Mouse (Mus musculus): ENCODE measurements around the gene Tada1. TPM values are rescaled to one million over a fixed set of nuclear protein-coding genes. Genes with fewer than 3 reads are reported as not detected.

Tada1 gene
- polyA plus RNA-seq (2012; rRNA removed) = 19.8 and 21.8 TPM in 2 replicates

DNA sequence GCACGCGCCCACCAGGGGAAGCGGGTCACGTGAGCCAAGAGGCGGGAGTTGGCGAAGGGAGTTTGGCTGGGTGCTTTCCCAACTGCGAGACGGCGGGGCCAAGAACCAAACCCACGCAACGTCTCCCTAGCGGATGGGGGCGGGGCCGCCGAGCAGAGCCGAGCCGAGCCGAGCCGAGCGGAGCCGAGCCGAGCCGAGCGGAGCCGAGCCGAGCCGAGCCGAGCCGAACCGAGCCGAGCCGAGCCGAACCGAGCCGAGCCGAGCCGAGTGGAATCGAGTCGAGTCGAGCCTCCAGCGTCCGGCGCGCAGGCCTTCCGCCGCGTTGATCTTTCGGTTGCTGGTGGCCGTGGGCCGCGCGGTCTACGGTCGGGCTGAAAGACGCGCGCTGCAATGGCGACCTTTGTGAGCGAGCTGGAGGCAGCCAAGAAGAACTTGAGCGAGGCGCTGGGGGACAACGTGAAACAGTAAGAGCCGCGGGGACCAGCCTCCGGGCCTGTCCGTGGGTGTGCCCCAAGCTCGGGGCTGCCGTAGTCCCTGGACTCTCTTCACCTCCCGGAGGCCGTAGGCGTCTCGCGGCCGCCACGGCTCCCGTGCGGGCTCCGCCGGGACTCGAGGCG, at the start of gene Tada1:
Gene Tada1, plus strand, starts transcription at position 85 of the 617 bp plus-strand sequence.
- Histone ChIP-seq H3K36me3 (ENCODE audit: control insufficient read depth, insufficient read depth, low read length) (peaks cover 2% of the 10 kb centered on the region; the same call in 1 of the 2 replicates), H3K27ac (ENCODE audit: control insufficient read depth, insufficient read depth, low read depth, low read length) (peak within 1 kb of the TSS; percentile 87), H3K27me3 (ENCODE audit: control insufficient read depth, insufficient read depth, low read length) (no peaks in the 10 kb centered on the region), H3K4me3 (ENCODE audit: control insufficient read depth, low read depth, low read length) (peak within 1 kb of the TSS; percentile 86), H3K4me1 (ENCODE audit: control insufficient read depth, insufficient read depth, low read length) (peaks cover 10% of the 10 kb centered on the region)
- TF ChIP-seq POLR2A (IDR thresholded peaks at IDR 0.05; ENCODE audit: control insufficient read depth, low read depth, low read length) (peak; percentile 76; the same call in 1 of the 2 replicates), CTCF (IDR thresholded peaks at IDR 0.05; ENCODE audit: control insufficient read depth, insufficient read depth, insufficient replicate concordance, low read depth, low read length) (no peak)

DNA sequence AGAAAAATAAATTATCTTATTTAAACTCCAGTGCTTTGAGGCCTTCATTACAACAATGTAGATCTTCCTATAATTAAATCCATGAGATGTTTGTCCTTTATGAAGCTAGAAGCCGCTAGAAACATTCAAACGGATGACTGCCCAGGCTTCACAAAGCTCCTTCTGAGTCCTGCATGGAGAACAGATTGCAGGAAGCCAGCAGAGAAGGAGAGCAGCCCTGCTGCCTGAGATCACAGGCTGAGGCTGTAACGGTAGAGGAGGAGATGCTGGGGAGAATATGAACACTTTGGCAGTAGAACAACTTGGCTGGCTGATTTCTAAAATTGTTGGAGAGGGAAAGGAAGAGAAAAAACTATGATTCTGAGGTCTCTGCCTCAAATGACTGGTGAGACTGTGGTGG, 48.1 kb upstream of the Tada1 start:
- TF ChIP-seq POLR2A (IDR thresholded peaks at IDR 0.05; ENCODE audit: control insufficient read depth, low read depth, low read length) = no peak
- no peak for TF ChIP-seq CTCF (IDR thresholded peaks at IDR 0.05; ENCODE audit: control insufficient read depth, insufficient read depth, insufficient replicate concordance, low read depth, low read length)
- Histone ChIP-seq H3K27me3 (ENCODE audit: control insufficient read depth, insufficient read depth, low read length) (no peaks in the 10 kb centered on the region), H3K4me1 (ENCODE audit: control insufficient read depth, insufficient read depth, low read length) (no peaks in the 10 kb centered on the region), H3K4me3 (ENCODE audit: control insufficient read depth, low read depth, low read length) (no peak overlapping the region), H3K27ac (ENCODE audit: control insufficient read depth, insufficient read depth, low read depth, low read length) (no peak overlapping the region), H3K36me3 (ENCODE audit: control insufficient read depth, insufficient read depth, low read length) (no peaks in the 10 kb centered on the region)

DNA sequence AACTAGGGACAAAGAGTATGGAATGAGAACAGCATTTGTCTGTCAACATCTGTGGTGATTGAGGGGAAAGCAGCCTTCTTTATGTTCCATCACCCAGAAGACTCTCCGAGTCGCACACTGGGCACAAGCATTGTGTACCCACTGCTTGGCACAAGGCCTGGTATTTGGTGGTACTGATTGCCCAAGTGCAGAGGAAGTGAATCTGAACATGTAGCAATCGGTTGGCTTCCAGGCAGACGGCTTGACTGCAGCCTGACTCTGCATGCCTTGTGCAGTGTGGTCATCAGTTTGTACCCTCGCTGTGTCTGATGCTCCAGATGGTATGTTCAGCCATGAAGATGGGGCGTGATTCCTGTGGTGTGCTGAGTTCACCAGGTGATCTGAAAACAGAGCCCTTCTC, 39.8 kb upstream of the Tada1 start:
- H3K4me3 ChIP-seq (ENCODE audit: control insufficient read depth, low read depth, low read length) = no peak overlapping the region
- H3K27ac ChIP-seq (ENCODE audit: control insufficient read depth, insufficient read depth, low read depth, low read length) = no peak overlapping the region
- H3K4me1 ChIP-seq (ENCODE audit: control insufficient read depth, insufficient read depth, low read length) = peaks cover 11% of the 10 kb centered on the region
- H3K36me3 ChIP-seq (ENCODE audit: control insufficient read depth, insufficient read depth, low read length) = no peaks in the 10 kb centered on the region
- TF ChIP-seq POLR2A (IDR thresholded peaks at IDR 0.05; ENCODE audit: control insufficient read depth, low read depth, low read length) (no peak), CTCF (IDR thresholded peaks at IDR 0.05; ENCODE audit: control insufficient read depth, insufficient read depth, insufficient replicate concordance, low read depth, low read length) (no peak)
- H3K27me3 ChIP-seq (ENCODE audit: control insufficient read depth, insufficient read depth, low read length) = no peaks in the 10 kb centered on the region

GRCm38 (mm10) chr1:166342060-166342459, 36.8 kb upstream of the Tada1 start:
- no peaks in the 10 kb centered on the region for H3K27me3 ChIP-seq (ENCODE audit: control insufficient read depth, insufficient read depth, low read length)
- no peak overlapping the region for H3K4me3 ChIP-seq (ENCODE audit: control insufficient read depth, low read depth, low read length)
- H3K27ac ChIP-seq (ENCODE audit: control insufficient read depth, insufficient read depth, low read depth, low read length) = no peak overlapping the region
- TF ChIP-seq CTCF (IDR thresholded peaks at IDR 0.05; ENCODE audit: control insufficient read depth, insufficient read depth, insufficient replicate concordance, low read depth, low read length) (no peak), POLR2A (IDR thresholded peaks at IDR 0.05; ENCODE audit: control insufficient read depth, low read depth, low read length) (no peak)
- H3K4me1 ChIP-seq (ENCODE audit: control insufficient read depth, insufficient read depth, low read length) = peaks cover 11% of the 10 kb centered on the region
- H3K36me3 ChIP-seq (ENCODE audit: control insufficient read depth, insufficient read depth, low read length) = no peaks in the 10 kb centered on the region

DNA sequence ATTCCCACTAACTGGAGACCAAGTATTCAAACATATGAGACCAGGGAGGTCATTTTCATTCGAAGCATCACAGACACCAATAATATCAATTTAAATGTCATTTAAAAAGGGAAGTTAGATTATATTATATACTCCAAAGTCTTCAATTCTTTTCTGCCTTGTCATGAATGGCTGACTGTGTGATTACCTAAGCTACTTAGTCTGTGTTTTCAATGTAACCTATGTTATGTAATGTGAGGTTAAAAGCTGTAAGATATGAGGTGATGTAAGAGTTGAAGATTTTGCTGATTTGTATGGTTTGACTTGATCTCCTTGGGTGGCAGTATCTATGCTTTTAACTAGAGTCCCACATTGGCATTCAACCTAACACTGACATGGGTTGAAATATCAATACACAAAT, 36.4 kb upstream of the Tada1 start:
- no peaks in the 10 kb centered on the region for H3K36me3 ChIP-seq (ENCODE audit: control insufficient read depth, insufficient read depth, low read length)
- no peak overlapping the region for H3K4me3 ChIP-seq (ENCODE audit: control insufficient read depth, low read depth, low read length)
- TF ChIP-seq CTCF (IDR thresholded peaks at IDR 0.05; ENCODE audit: control insufficient read depth, insufficient read depth, insufficient replicate concordance, low read depth, low read length) (no peak), POLR2A (IDR thresholded peaks at IDR 0.05; ENCODE audit: control insufficient read depth, low read depth, low read length) (no peak)
- no peaks in the 10 kb centered on the region for H3K27me3 ChIP-seq (ENCODE audit: control insufficient read depth, insufficient read depth, low read length)
- no peak overlapping the region for H3K27ac ChIP-seq (ENCODE audit: control insufficient read depth, insufficient read depth, low read depth, low read length)
- peaks cover 11% of the 10 kb centered on the region for H3K4me1 ChIP-seq (ENCODE audit: control insufficient read depth, insufficient read depth, low read length)

GRCm38 (mm10) chr1:166343586-166343985, 35.3 kb upstream of the Tada1 start:
- TF ChIP-seq CTCF (IDR thresholded peaks at IDR 0.05; ENCODE audit: control insufficient read depth, insufficient read depth, insufficient replicate concordance, low read depth, low read length) = no peak
- TF ChIP-seq POLR2A (IDR thresholded peaks at IDR 0.05; ENCODE audit: control insufficient read depth, low read depth, low read length) = no peak
- Histone ChIP-seq H3K27ac (ENCODE audit: control insufficient read depth, insufficient read depth, low read depth, low read length) (no peak overlapping the region), H3K36me3 (ENCODE audit: control insufficient read depth, insufficient read depth, low read length) (no peaks in the 10 kb centered on the region)

GRCm38 (mm10) chr1:166344300-166345077, 34.4 kb upstream of the Tada1 start:
- Histone ChIP-seq H3K27ac (ENCODE audit: control insufficient read depth, insufficient read depth, low read depth, low read length) (no peak overlapping the region), H3K36me3 (ENCODE audit: control insufficient read depth, insufficient read depth, low read length) (no peaks in the 10 kb centered on the region), H3K4me1 (ENCODE audit: control insufficient read depth, insufficient read depth, low read length) (peaks cover 11% of the 10 kb centered on the region), H3K27me3 (ENCODE audit: control insufficient read depth, insufficient read depth, low read length) (no peaks in the 10 kb centered on the region), H3K4me3 (ENCODE audit: control insufficient read depth, low read depth, low read length) (no peak overlapping the region)
- no peak for TF ChIP-seq POLR2A (IDR thresholded peaks at IDR 0.05; ENCODE audit: control insufficient read depth, low read depth, low read length)

More at GRCm38 (mm10) chr1:166343586-166343985, 35.3 kb upstream of the Tada1 start:
- Histone ChIP-seq H3K4me1 (ENCODE audit: control insufficient read depth, insufficient read depth, low read length) (peaks cover 11% of the 10 kb centered on the region), H3K27me3 (ENCODE audit: control insufficient read depth, insufficient read depth, low read length) (no peaks in the 10 kb centered on the region), H3K4me3 (ENCODE audit: control insufficient read depth, low read depth, low read length) (no peak overlapping the region)

Data from testis, adult 2 months (tissue).